Mouse (Mus musculus) left cerebral cortex, postnatal 14 days (tissue): ENCODE data around the gene Tsc1. TPM values are rescaled to one million over a fixed set of nuclear protein-coding genes. Genes with fewer than 3 reads are reported as not detected.
A peak's percentile ranks its signal among the peaks of the same experiment; 100 is the strongest.

ENCODE experiments used
- DNase-seq, 2 experiments: peaks; one replicate each; pipeline ENCODE4 v3.0.0; 2021 to 2022; ENCODE audit warnings: low spot score in 2 of 2, mixed read lengths in 1 of 2
- intact Hi-C: fragments of 180-260 bp; cut with DNase I; formaldehyde crosslinking; loops from one replicate; pipeline ENCODE4 v1.15.1; 2025
- long read RNA-seq, 2 experiments: library from polyadenylated mRNA; stranded (forward); transcript quantifications; one replicate each; pipeline ENCODE4 v2.0.0; 2021
- total RNA-seq, 2 experiments: library from RNA; stranded (reverse); gene quantifications; 2 replicates each; pipeline ENCODE4 v1.2.3; 2021

The Tsc1 gene
- total RNA-seq, result 10 to 100 TPM; 43.4 to 45.1 TPM
- long read RNA-seq, experiment 1, full-length matches to known transcripts, result 1 of 66 reads
- long read RNA-seq, experiment 1, partial matches to known transcripts, result 2 of 66 reads
- long read RNA-seq, experiment 1, other reads (novel, unspliced or antisense), result 63 of 66 reads
- long read RNA-seq, experiment 2, full-length matches to known transcripts, result 1 of 50 reads
- long read RNA-seq, experiment 2, partial matches to known transcripts, result 1 of 50 reads
- long read RNA-seq, experiment 2, other reads (novel, unspliced or antisense), result 48 of 50 reads

- peak; percentile 95 for DNase-seq
- intact Hi-C loops, result no loop called here
Measured at GRCm38 (mm10) chr2:28640461-28641424, at the start of gene Tsc1. Gene Tsc1, plus strand, starts transcription at chr2:28641228.

- intact Hi-C loops, result no loop called here
- DNase-seq, result no peak
Measured at GRCm38 (mm10) chr2:28591479-28591878, 49.5 kb upstream of the Tsc1 start.

DNA sequence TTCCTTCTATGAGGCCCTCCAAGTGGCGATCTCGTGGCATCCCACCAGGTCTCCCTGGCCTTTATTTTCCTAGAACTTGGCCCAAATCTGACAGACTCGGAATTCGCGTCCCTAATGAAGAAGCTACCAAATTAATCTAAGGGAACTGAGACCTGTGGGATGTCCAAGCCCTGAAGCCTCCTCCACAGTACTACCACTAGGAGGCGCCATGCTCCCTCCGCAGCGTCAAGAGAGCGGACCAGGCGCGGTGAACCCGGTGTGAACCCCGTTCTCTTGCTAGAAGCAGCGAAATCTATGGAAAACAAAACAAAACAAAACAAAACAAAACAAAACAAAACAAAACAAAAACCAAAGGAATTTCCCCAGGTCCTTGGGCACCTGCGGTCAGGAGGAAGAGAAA lies 48.2 kb upstream of the Tsc1 start:
- DNase-seq, result peak in 1 of 2 experiments; percentile 36
- intact Hi-C loops, result no loop called here

DNA sequence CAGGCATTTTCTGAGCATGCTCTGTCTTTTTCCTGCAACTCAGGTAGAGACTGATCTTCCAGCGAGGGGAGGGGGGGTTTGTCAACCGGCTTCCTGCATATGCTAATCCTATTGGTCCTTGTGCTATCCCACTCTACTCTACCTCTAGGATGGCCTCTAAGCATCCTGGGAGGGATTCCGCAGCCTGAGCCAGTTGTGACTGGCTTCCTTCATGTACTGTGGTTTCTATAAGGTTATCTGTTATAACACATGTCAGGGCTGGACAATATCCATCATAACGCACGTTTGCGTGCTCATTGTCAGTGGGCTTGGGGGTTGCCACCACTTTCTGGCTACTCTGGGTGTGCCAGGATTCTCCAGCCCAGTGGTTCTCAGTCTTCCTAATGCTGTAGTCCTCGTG lies 45.0 kb upstream of the Tsc1 start:
- DNase-seq, result no peak
- intact Hi-C loops, result no loop called here

DNA sequence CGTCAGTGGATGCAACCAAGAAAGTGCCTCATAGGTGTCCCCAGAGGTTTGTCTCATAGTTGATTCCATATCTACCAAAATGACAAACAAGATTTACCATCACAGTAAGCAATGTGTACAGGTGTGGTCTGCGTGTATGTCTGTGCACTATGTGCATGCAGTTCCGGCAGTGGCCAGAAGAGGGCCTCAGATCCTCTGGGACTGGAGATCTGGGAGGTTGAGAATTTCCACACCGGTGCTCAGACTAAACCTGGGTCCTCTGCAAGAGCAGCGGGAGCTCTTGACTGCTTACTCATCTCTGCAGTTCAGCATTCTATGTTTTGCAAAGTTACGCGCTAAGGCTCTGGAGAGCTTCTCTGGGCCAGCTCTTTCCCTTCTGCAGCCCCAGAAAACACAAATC lies 44.0 kb upstream of the Tsc1 start:
- DNase-seq, result no peak
- intact Hi-C loops, result no loop called here

- no peak for DNase-seq
- intact Hi-C loops, result no loop called here
Measured at GRCm38 (mm10) chr2:28597733-28598547, 43.1 kb upstream of the Tsc1 start.

DNA sequence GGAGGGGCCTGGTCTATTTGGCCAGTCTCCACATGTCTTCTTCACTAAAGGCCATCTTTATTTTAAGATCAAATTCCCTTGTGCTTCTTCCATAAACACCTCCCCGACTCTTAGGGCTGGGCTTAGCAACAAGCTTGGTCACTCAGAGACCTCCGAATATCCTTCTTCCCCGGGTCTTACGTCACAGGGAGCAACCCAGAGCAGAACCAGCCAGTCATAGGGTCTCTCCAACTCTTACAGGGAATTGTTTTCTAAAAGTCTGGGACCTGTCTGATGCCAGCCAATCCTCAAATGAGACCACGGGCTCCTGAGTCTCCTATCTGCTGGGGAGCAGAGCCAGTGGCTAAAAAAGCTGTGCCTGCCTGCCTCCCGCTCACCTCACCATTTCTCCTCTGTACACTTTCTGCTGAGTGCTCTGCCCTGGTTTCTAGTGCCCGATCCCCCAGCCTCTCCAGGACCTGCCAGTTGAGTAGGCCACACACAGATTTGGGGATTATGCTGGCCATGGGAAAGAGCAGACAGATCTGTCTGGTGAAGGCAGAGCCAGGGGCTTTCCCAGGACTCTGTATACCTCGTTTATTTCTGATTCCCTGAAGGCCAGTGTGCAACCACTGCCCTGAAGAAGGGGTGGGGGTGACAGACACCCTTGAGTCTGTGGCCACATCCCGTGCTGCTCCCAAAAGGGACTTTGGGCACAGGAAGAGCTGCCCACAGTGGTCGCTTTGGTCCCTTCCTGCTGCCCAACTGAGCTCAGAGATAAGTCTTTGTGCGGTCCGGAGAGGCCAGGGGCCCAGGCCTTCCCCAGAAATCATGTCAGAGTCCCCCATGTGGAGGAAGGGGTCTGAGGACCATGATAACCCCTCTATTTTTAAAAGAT lies 42.1 kb upstream of the Tsc1 start:
- DNase-seq, result no peak
- intact Hi-C loops, result no loop called here

DNA sequence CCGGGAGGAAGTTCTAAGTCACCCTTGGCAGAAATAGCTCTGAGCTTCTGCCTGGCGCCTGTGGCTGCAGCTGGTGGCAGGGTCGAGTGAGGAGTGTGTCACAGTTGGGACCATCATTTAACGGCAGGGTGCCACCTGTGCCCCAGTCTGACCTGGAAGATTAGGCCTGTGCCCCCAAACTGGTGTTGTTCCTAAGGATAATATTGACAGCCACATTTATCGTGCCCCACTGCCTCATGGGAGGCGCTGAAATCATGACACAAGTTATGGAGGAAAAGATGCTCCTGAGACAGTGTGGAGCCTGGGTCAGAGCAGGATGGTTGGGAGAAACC lies 41.5 kb upstream of the Tsc1 start:
- DNase-seq, result no peak
- intact Hi-C loops, result no loop called here

DNA sequence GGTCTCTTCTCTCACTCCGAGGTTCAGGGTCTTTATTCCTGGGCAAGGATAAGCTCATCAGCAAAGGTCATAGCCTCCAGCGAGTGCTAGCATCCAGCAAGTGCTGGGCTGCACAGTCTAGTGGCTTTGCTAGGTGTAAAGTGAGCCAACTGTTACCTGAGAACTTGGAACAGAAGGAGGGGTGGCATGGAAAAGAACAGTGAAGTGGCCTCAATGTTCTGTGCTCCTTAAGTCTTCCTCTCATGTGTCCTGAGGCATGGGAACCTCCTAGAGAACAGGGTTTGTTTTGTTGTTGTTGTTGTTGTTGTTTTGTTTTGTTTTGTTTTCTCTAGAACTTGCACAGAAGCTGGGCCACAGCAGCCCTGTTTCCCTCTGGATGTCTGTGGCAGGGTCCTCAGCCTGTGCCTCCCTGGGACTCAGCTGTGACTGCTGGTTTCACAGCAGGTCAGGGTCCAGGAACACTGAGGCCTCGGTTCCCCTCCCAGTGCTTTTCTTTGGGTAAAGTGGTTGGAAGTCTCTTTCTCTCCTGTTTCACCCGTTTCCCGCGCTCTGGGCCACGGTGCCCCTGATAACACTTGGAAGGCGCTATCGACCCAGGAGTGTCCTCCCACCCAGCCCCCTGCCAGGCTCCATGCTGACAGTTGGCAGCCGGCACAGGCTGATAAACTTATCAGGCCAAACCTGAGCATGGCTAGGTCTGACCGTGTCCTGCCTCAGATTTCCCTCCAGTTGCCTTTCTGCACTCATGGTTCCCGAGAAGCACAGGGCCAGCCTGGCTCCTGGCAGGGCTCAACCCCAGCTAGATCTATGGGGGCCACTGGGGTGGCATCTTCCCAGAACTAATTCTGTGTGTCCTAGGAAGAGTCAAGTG lies 39.1 kb upstream of the Tsc1 start:
- DNase-seq, result no peak
- intact Hi-C loops, result no loop called here

GRCm38 (mm10) chr2:28603542-28603941 lies 37.5 kb upstream of the Tsc1 start:
- intact Hi-C loops, result no loop called here
- DNase-seq, result no peak

- intact Hi-C loops, result no loop called here
Measured at GRCm38 (mm10) chr2:28605789-28606541, 35.1 kb upstream of the Tsc1 start.

DNA sequence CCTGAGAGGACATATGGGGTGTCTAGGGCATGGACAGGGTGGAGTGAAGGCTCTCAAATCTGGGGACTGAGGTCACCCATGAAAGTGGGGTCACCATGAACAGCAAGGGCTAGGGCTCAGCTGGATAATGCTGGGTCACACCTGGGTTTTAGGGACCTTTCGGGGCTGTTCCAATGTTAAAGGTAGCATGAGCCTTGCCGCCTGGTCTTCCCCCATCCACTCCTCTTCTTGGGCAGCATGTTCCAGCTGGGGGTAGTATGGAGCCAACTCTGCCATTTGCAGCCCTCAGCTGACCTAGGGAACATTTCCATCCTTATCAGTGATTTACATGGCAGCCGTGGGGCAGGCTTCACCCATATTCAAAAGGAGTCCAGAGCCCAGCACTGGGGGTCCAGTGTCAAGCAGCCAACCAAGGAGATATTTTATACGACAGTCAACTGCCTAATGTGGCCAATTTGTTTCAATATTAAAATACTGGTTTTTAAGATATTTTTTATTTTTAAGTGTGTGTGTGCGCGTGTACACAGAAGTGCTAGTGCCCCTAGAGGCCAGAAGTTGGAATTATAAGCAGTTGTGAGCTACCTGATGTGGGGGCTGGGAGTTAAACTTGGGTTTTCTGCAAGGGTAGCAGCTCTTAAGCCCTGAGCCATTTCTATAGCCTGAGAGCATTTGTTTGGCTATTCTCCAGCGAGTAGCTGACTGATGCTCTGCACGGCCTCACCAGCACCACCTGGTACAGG lies 34.3 kb upstream of the Tsc1 start:
- no peak for DNase-seq
- intact Hi-C loops, result no loop called here

More at GRCm38 (mm10) chr2:28605789-28606541, 35.1 kb upstream of the Tsc1 start:
- DNase-seq, result no peak

DNA sequence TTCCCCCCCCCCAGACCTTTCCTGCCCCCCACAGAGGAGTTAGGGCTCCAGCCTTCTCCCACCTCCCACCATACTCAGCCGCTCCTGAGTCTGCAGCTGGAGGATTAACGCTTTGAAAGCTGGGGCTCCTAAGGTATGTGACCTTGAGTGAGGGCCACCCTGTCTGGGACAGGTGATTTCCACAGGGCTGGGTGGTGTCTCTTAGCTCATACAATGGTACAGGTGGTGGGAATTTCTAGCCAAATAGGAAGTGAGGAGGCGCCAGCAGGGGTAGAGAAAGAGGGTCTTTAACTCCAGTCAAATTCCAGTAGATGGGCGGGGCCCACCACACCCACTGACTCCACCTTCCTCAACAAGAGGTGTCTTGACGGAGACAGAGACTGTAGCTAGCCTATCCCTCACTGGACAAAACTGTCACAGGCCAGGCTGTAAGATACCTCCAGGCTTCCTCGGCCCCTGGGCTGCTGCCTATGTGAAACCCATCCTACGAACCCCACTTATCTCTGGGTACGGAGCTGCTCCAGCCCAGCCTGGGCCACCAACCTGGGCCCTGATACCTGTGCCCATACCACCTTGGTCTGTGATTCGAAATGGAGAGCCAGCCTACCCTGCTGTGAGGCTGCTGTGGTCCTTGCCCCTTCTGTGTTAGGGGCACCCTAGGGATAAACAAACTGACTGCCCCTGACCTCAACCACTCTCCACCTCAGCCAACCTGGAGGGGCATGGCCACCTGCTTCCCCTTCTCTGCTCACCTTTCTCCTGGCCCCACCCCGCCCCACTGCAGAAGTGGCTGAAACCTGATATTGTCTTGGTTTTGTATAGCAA lies 33.5 kb upstream of the Tsc1 start:
- DNase-seq, result no peak
- intact Hi-C loops, result no loop called here

DNA sequence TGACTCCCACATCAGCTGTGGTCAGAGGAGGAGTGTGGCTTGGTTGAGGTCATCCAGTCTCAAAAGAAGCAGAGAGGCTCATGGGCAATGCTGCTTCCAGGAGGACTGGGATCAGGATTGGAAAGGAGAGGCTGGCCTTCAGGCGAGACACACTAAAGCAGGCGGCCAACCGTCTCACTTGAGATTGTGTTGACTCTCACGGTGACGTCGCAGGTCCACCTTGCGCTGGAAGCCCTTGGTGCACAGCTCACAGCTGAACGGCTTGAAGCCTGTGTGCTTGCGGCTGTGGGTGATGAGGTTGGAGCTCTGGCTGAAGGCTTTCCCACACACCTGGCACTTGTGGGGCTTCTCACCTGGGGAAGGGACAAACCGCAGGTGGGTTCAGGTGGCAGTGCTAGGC lies 31.2 kb upstream of the Tsc1 start:
- DNase-seq, result no peak
- intact Hi-C loops, result no loop called here

DNA sequence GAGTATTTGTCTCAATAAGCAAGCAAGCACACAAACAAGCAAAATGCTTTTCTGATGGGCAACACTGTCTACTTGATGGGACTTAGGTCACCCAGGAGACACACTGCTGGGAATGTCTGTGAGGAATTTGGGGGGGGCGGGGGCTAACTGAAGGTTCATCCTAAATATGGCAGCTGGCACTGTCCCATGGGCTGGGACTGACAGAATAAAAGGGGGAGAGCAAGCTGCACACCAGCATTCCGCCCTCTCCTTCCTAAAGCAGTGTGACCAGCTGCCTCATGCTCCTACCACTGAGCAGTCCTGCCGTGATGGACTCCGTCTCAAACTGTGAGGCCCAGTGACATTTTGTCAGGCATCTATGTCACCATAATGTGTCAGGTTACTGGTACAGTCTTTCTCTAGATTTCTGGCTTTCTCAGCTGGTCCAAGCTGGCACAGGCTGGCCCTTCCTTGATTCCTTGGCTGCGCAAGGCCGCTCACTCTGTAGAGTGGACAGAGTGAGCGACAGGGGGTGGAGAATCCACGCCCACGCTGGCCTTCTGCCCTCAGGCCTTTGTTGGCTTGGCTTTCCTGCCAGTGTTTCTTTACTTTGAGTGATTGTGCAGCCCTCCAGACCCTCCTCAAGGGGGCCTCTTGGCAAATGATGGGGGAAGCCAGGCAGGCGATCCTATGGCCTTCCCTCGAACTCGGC lies 30.2 kb upstream of the Tsc1 start:
- DNase-seq, result no peak
- intact Hi-C loops, result no loop called here
